Mouse (Mus musculus) frontal cortex, adult (tissue): ENCODE measurements around the gene Agtr2.
"Not testable (repeated sequence)": the region's sequence is repeated elsewhere in the genome, so short reads cannot be mapped to it uniquely, and the experiment has no call there.

ENCODE experiments used
- ATAC-seq: cut with Nextera tagmentation; 2 replicates; pipeline ENCODE4 v1.9.2; 2017; ENCODE audit warnings: mild to moderate bottlenecking, moderate library complexity, mixed read lengths; ENCODE audit not compliant: low TSS enrichment

Agtr2 gene

GRCm38 (mm10) chrX:21484414-21484813, at the start of gene Agtr2:
TSS of gene Agtr2 (plus strand) at chrX:21484544.
- peak; percentile 74 for ATAC-seq

- ATAC-seq = no peak
Observed at GRCm38 (mm10) chrX:21452519-21452918, 31.8 kb upstream of the Agtr2 start.

GRCm38 (mm10) chrX:21488111-21488510, 3.8 kb downstream of the Agtr2 start:
- no peak for ATAC-seq

GRCm38 (mm10) chrX:21500242-21500641, 15.9 kb downstream of the Agtr2 start:
- no peak for ATAC-seq

- ATAC-seq = not testable (repeated sequence)
Observed at GRCm38 (mm10) chrX:21507333-21507732, 23.0 kb downstream of the Agtr2 start.

- no peak for ATAC-seq
Observed at GRCm38 (mm10) chrX:21522590-21522989, 38.2 kb downstream of the Agtr2 start.
